ENCODE assay signal across 27 mouse cellular contexts in the genomic region with DNA sequence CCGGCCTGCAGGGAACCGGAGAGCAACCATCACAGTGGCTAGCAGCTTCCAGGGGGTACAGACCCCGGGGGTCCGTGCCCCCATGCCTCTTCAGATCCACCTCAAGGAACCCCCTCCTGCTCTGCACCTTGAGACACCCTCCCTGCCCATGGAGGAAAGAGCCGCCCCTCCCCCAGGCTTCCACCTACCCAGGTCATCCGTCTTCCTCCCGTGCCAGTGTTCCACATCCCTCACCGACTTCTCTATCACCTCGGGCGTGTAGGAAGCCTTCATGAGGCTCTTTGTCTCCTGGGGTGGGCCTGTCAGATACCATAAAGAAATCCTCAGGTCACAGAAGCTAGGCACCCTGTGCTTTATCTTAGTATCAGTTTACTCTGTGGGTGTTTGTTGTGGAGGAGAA. TPM values are rescaled to one million over a fixed set of nuclear protein-coding genes. Genes with fewer than 3 reads are reported as not detected.
DNase-seq lines count a peak whose midpoint lies in the region; ATAC-seq and TF ChIP-seq lines count a peak whose summit lies in the region.
"Had no signal": no experiment of that assay in that cellular context is flagged by ENCODE, and none has a peak within 500 bp of the region (broad histone marks: within the 10 kb centered on the region; RNA-seq: fewer than 3 reads in every experiment).

No protein-coding gene starts in this region.

- TF ChIP-seq POLR2A in MEL (IDR thresholded peaks at IDR 0.05; ENCODE audit: control insufficient read depth in 1 of 2, insufficient read depth in 1 of 2, low read depth in 1 of 2, low read length in 2 of 2, poor library complexity in 1 of 2), result no peak

- H3K4me1 ChIP-seq in stomach, embryonic 16.5 days (ENCODE audit: control insufficient read depth, insufficient read depth, low read length), result no peaks in the 10 kb centered on the region
- H3K4me1 ChIP-seq in stomach, postnatal 0 days (replicated peaks; ENCODE audit: control insufficient read depth, insufficient read depth), result no peaks in the 10 kb centered on the region
- H3K4me1 ChIP-seq in MEL (ENCODE audit: control insufficient read depth in 1 of 2, insufficient read depth in 2 of 2, low read length in 2 of 2), result peaks cover 0 to 26% of the 10 kb centered on the region in 2 experiments; a peak in 3 of 4 replicates

- 0 out of 2 replicates have a peak, but pooled peaks have one; percentile 24 for ATAC-seq in stomach, embryonic 16.5 days (ENCODE audit: insufficient read depth, low FRiP score)
- ATAC-seq in stomach, postnatal 0 days (ENCODE audit: low FRiP score, low TSS enrichment), result no peak
- ATAC-seq: activated CD4-positive, CD25-positive, alpha-beta regulatory T cell, adult 4 months; CD4-positive, CD25-positive, alpha-beta regulatory T cell, adult 4 months; Patski had no signal

- intact Hi-C loops in heart, postnatal 14 days (cut with DNase I), result no loop called here

- no peak for TF ChIP-seq EP300 in stomach, postnatal 0 days (optimal IDR thresholded peaks at IDR 0.05)
- TF ChIP-seq EP300 in MEL (IDR thresholded peaks at IDR 0.05; ENCODE audit: low read depth in 1 of 2, low read length in 2 of 2), result no peak

- H3K27me3 ChIP-seq in stomach, embryonic 16.5 days (ENCODE audit: control insufficient read depth, insufficient read depth, low read length), result no peaks in the 10 kb centered on the region
- H3K27me3 ChIP-seq in stomach, postnatal 0 days (ENCODE audit: control insufficient read depth, insufficient read depth, low read length), result no peaks in the 10 kb centered on the region
- no peaks in the 10 kb centered on the region for H3K27me3 ChIP-seq in MEL (ENCODE audit: control insufficient read depth in 1 of 2, insufficient read depth in 2 of 2, low read length in 2 of 2)
- H3K27me3 ChIP-seq: Patski had no signal

- TF ChIP-seq RAD21 in MEL (IDR thresholded peaks at IDR 0.05; ENCODE audit: low read depth, low read length), result no peak

- H3K27ac ChIP-seq in stomach, embryonic 16.5 days (ENCODE audit: low read length), result no peak overlapping the region
- no peak overlapping the region for H3K27ac ChIP-seq in stomach, postnatal 0 days (replicated peaks)
- peak overlapping the region; percentile 89 for H3K27ac ChIP-seq in MEL (ENCODE audit: control insufficient read depth, low read depth, low read length)

- H3K4me2 ChIP-seq in stomach, embryonic 16.5 days (ENCODE audit: low read depth, low read length), result no peak overlapping the region
- no peak overlapping the region for H3K4me2 ChIP-seq in stomach, postnatal 0 days (replicated peaks; ENCODE audit: low read depth)

- no peak overlapping the region for H3K9ac ChIP-seq in stomach, embryonic 16.5 days (ENCODE audit: low read length)
- H3K9ac ChIP-seq in stomach, postnatal 0 days (ENCODE audit: low read length), result no peak overlapping the region
- peak overlapping the region; percentile 63 for H3K9ac ChIP-seq in MEL (ENCODE audit: control insufficient read depth, low read depth, low read length, poor library complexity, severe bottlenecking)

- H3K9me3 ChIP-seq in stomach, embryonic 16.5 days (replicated peaks; ENCODE audit: control insufficient read depth, low read length), result no peaks in the 10 kb centered on the region
- no peaks in the 10 kb centered on the region for H3K9me3 ChIP-seq in stomach, postnatal 0 days (ENCODE audit: control insufficient read depth, low read length)
- no peaks in the 10 kb centered on the region for H3K9me3 ChIP-seq in MEL (replicated peaks; ENCODE audit: insufficient read depth, low read length)
- H3K9me3 ChIP-seq: G1E had no signal

- no peak overlapping the region for H3K4me3 ChIP-seq in stomach, embryonic 16.5 days (replicated peaks; ENCODE audit: low read length)
- no peak overlapping the region for H3K4me3 ChIP-seq in stomach, postnatal 0 days (ENCODE audit: low read depth, low read length)
- H3K4me3 ChIP-seq in MEL (ENCODE audit: control insufficient read depth in 1 of 2, insufficient read depth in 1 of 2, low read depth in 2 of 2, low read length in 2 of 2), result peak overlapping the region; percentile 49 to 57

- no peak for TF ChIP-seq CTCF in stomach, postnatal 0 days (IDR thresholded peaks at IDR 0.05; ENCODE audit: low read depth)
- no peak for TF ChIP-seq CTCF in MEL (IDR thresholded peaks at IDR 0.05 in 2 of 3, conservative IDR thresholded peaks at IDR 0.05 in 1 of 3; ENCODE audit: control insufficient read depth in 1 of 3, insufficient read depth in 1 of 3, low read depth in 2 of 3, low read length in 3 of 3, poor library complexity in 1 of 3, severe bottlenecking in 1 of 3)

- H3K79me2 ChIP-seq in MEL (ENCODE audit: control insufficient read depth, insufficient read depth, low read length, poor library complexity), result no peaks in the 10 kb centered on the region; the same call in 1 of the 2 replicates

- 60% methylated on average over 10 of the region's 10 CpGs for WGBS in stomach, embryonic 16.5 days
- WGBS in stomach, postnatal 0 days, result 59% methylated on average over 10 of the region's 10 CpGs

- H3K36me3 ChIP-seq in stomach, embryonic 16.5 days (ENCODE audit: control insufficient read depth, insufficient read depth, low read length), result no peaks in the 10 kb centered on the region
- no peaks in the 10 kb centered on the region for H3K36me3 ChIP-seq in stomach, postnatal 0 days (ENCODE audit: control insufficient read depth, insufficient read depth, low read length)
- H3K36me3 ChIP-seq in MEL (ENCODE audit: control insufficient read depth in 1 of 2, insufficient read depth in 2 of 2, low read length in 2 of 2), result peaks cover 0 to 6% of the 10 kb centered on the region in 2 experiments; a peak in 2 of 4 replicates
- H3K36me3 ChIP-seq: G1E had no signal

- peak; percentile 86 for DNase-seq in heart, adult 11 months
- DNase-seq in heart, postnatal 14 days, result no peak
- DNase-seq in stomach, postnatal 0 days (ENCODE audit: low spot score), result no peak
- DNase-seq in MEL (ENCODE audit: low read depth, low spot score), result peak; percentile 43
- DNase-seq in thymus, adult 18-20 months, result no peak
- DNase-seq: adrenal gland, adult 2 months; adrenal gland, adult 8-10 months; adrenal gland, postnatal 10 days; adrenal gland, postnatal 14 days; adrenal gland, postnatal 25 days; adrenal gland, postnatal 36 days; B cell, adult 2 months; cerebellum, adult 11 months; cerebellum, adult 11-12 months; cerebellum, adult 18-20 months; cerebellum, adult 2 months had no signal

TF ChIP-seq in MEL, 35 proteins besides CTCF, POLR2A, EP300 and RAD21 (continues in another document):
- TF ChIP-seq POLR2AphosphoS2 (IDR thresholded peaks at IDR 0.05; ENCODE audit: low read length), result no peak
- no peak for TF ChIP-seq TAL1 (IDR thresholded peaks at IDR 0.05; ENCODE audit: low read length)
- TF ChIP-seq CHD1 (IDR thresholded peaks at IDR 0.05; ENCODE audit: low read depth, low read length), result 0 out of 2 replicates have a peak, but pooled peaks have one; percentile 58
- TF ChIP-seq ETS1 (IDR thresholded peaks at IDR 0.05; ENCODE audit: low read depth, low read length), result no peak
- no peak for TF ChIP-seq MEF2A (IDR thresholded peaks at IDR 0.05; ENCODE audit: extremely low read depth, insufficient replicate concordance, low read depth, low read length, poor library complexity, severe bottlenecking)
- no peak for TF ChIP-seq KAT2A (conservative IDR thresholded peaks at IDR 0.05; ENCODE audit: low read depth, low read length)
- TF ChIP-seq SMC3 (IDR thresholded peaks at IDR 0.05; ENCODE audit: low read depth, low read length), result no peak
- no peak for TF ChIP-seq HCFC1 (IDR thresholded peaks at IDR 0.05; ENCODE audit: low read depth, low read length)
- TF ChIP-seq ELF1 (IDR thresholded peaks at IDR 0.05; ENCODE audit: low read depth, low read length), result no peak
- TF ChIP-seq MYB (IDR thresholded peaks at IDR 0.05; ENCODE audit: low read depth, low read length), result no peak

RNA-seq across cellular contexts. Expression of a gene that starts 17.2 kb away (rescaled TPM):
- total RNA-seq in heart, postnatal 14 days (2021), result not detected
- polyA plus RNA-seq in stomach, embryonic 16.5 days (2015; fragmentation: Nextera tagmentation; extraction: Ambion mirVana), result not detected in 2 replicates
- not detected in 2 replicates for polyA plus RNA-seq in stomach, postnatal 0 days (2015; fragmentation: Nextera tagmentation; extraction: Ambion mirVana)
- total RNA-seq in MEL (2012; rRNA removed), result 4.1 and 4.7 TPM in 2 replicates
- polyA plus RNA-seq in MEL (2012; ENCODE audit: insufficient read depth in 1 of 2, insufficient read length in 2 of 2, low read depth in 1 of 2, low replicate concordance in 2 of 2, missing spikeins in 1 of 2), result 1 to 10 TPM in 1 of 2 experiments, not detected in 1; 4.3 TPM
- total RNA-seq: adrenal gland, adult 18-20 months; adrenal gland, adult 2 months; adrenal gland, postnatal 10 days; adrenal gland, postnatal 14 days; adrenal gland, postnatal 25 days; adrenal gland, postnatal 36 days; adrenal gland, postnatal 4 days; CH12.LX; ES-E14 had no signal
- polyA plus RNA-seq: activated CD4-positive, CD25-positive, alpha-beta regulatory T cell, adult 4 months; adrenal gland, adult 2 months; brain, embryonic 14.5 days; C2C12; CD4-positive, CD25-positive, alpha-beta regulatory T cell, adult 4 months; cerebellum, adult 2 months; G1E; Patski had no signal

RNA-seq across cellular contexts. Expression of a gene that starts 27.2 kb away (rescaled TPM):
- total RNA-seq in heart, postnatal 14 days (2021), result 10 to 100 TPM; 11.2 to 13.7 TPM
- polyA plus RNA-seq in stomach, embryonic 16.5 days (2015; fragmentation: Nextera tagmentation; extraction: Ambion mirVana), result 123 and 146 TPM in 2 replicates
- polyA plus RNA-seq in stomach, postnatal 0 days (2015; fragmentation: Nextera tagmentation; extraction: Ambion mirVana), result 153 and 177 TPM in 2 replicates
- total RNA-seq in MEL (2012; rRNA removed), result 34.8 and 36.3 TPM in 2 replicates
- polyA plus RNA-seq in MEL (2012; ENCODE audit: insufficient read depth in 1 of 2, insufficient read length in 2 of 2, low read depth in 1 of 2, low replicate concordance in 2 of 2, missing spikeins in 1 of 2), result 10 to 100 TPM in 1 of 2 experiments, not detected in 1; 29.5 TPM

RNA-seq across cellular contexts. Expression of a gene that starts 27.7 kb away (rescaled TPM):
- 10 to 100 TPM; 28.1 to 31.0 TPM for total RNA-seq in heart, postnatal 14 days (2021)
- 6.8 TPM in 2 replicates for polyA plus RNA-seq in stomach, embryonic 16.5 days (2015; fragmentation: Nextera tagmentation; extraction: Ambion mirVana)
- polyA plus RNA-seq in stomach, postnatal 0 days (2015; fragmentation: Nextera tagmentation; extraction: Ambion mirVana), result 5.6 and 5.7 TPM in 2 replicates
- total RNA-seq in MEL (2012; rRNA removed), result 38.6 and 38.7 TPM in 2 replicates
- 10 to 100 TPM in 1 of 2 experiments, not detected in 1; 86.7 TPM for polyA plus RNA-seq in MEL (2012; ENCODE audit: insufficient read depth in 1 of 2, insufficient read length in 2 of 2, low read depth in 1 of 2, low replicate concordance in 2 of 2, missing spikeins in 1 of 2)

RNA-seq across cellular contexts. Expression of a gene that starts 49.8 kb away (rescaled TPM):
- 10 to 100 TPM; 53.9 to 54.3 TPM for total RNA-seq in heart, postnatal 14 days (2021)
- polyA plus RNA-seq in stomach, embryonic 16.5 days (2015; fragmentation: Nextera tagmentation; extraction: Ambion mirVana), result 28.1 and 32.0 TPM in 2 replicates
- 25.9 and 26.2 TPM in 2 replicates for polyA plus RNA-seq in stomach, postnatal 0 days (2015; fragmentation: Nextera tagmentation; extraction: Ambion mirVana)
- not detected in 2 replicates for total RNA-seq in MEL (2012; rRNA removed)
- not detected for polyA plus RNA-seq in MEL (2012; ENCODE audit: insufficient read depth in 1 of 2, insufficient read length in 2 of 2, low read depth in 1 of 2, low replicate concordance in 2 of 2, missing spikeins in 1 of 2)
- total RNA-seq: CH12.LX had no signal

RNA-seq across cellular contexts. Expression of a gene that starts 53.0 kb away (rescaled TPM):
- total RNA-seq in heart, postnatal 14 days (2021), result 1 to 10 TPM; 2.2 to 3.1 TPM
- 2.4 and 3.4 TPM in 2 replicates for polyA plus RNA-seq in stomach, embryonic 16.5 days (2015; fragmentation: Nextera tagmentation; extraction: Ambion mirVana)
- 0.99 and 1.0 TPM in 2 replicates for polyA plus RNA-seq in stomach, postnatal 0 days (2015; fragmentation: Nextera tagmentation; extraction: Ambion mirVana)
- total RNA-seq in MEL (2012; rRNA removed), result 2.4 and 3.2 TPM in 2 replicates
- polyA plus RNA-seq in MEL (2012; ENCODE audit: insufficient read depth in 1 of 2, insufficient read length in 2 of 2, low read depth in 1 of 2, low replicate concordance in 2 of 2, missing spikeins in 1 of 2), result 10 to 100 TPM in 1 of 2 experiments, not detected in 1; 10.1 TPM

Comparison
In these comparisons a context has a peak if more than half of its experiments do, and no peak if none do; other contexts are left out.
1. DNase-seq: peak in heart, adult 11 months (single experiment) and MEL (single experiment); none in heart, postnatal 14 days (0 of 2), stomach, postnatal 0 days (single experiment) and thymus, adult 18-20 months (0 of 2).
2. H3K4me3 ChIP-seq: peak in MEL (2 of 2); none in stomach, embryonic 16.5 days (single experiment) and stomach, postnatal 0 days (single experiment).